Mouse (Mus musculus): ENCODE results near the gene Ddc.

GRCm38 (mm10) chr11:11888051-11888450 is 9.9 kb downstream of the Ddc start:
- no peak for TF ChIP-seq POLR2A (IDR thresholded peaks at IDR 0.05; ENCODE audit: low read depth, low read length)
- TF ChIP-seq CTCF (IDR thresholded peaks at IDR 0.05; ENCODE audit: borderline replicate concordance, insufficient read depth, low read length): no peak

Measured in embryonic fibroblast, embryonic 13.5 days (primary cell).